Mouse (Mus musculus) brown adipose tissue, adult 24 weeks (tissue): ENCODE measurements around the gene Wwox. TPM values are rescaled to one million over a fixed set of nuclear protein-coding genes. Genes with fewer than 3 reads are reported as not detected.

ENCODE experiments used
- H3K27ac ChIP-seq: fragments of 200-500 bp; replicated peaks from 2 replicates; pipeline ENCODE4 v1.5.1; 2012; ENCODE audit warnings: low read depth, mild to moderate bottlenecking, low read length
- H3K4me1 ChIP-seq: fragments of 200-500 bp; 2 replicates; pipeline ENCODE4 v1.6.1; 2012; ENCODE audit warnings: low read length, mixed read lengths; ENCODE audit not compliant: control insufficient read depth, insufficient read depth, insufficient read length
- H3K4me3 ChIP-seq: fragments of 200-500 bp; 2 replicates; pipeline ENCODE4 v1.5.1; 2012; ENCODE audit warnings: low read depth, mild to moderate bottlenecking, low read length, moderate library complexity; ENCODE audit not compliant: insufficient read depth
- polyA plus RNA-seq: library from polyadenylated mRNA; stranded (reverse); fragments of >200 nt; gene quantifications from 2 replicates; pipeline ENCODE4 v1.2.4, GENCODE M21; 2012; ENCODE audit not compliant: missing spikeins, insufficient read depth, insufficient read length

Wwox gene
- polyA plus RNA-seq, 1 experiment, result 11.8 TPM

- Histone ChIP-seq H3K4me3 (no peak overlapping the region), H3K27ac (no peak overlapping the region), H3K4me1 (no peaks in the 10 kb centered on the region)
Measured at GRCm38 (mm10) chr8:115058193-115058835, 618.9 kb downstream of the Wwox start.

DNA sequence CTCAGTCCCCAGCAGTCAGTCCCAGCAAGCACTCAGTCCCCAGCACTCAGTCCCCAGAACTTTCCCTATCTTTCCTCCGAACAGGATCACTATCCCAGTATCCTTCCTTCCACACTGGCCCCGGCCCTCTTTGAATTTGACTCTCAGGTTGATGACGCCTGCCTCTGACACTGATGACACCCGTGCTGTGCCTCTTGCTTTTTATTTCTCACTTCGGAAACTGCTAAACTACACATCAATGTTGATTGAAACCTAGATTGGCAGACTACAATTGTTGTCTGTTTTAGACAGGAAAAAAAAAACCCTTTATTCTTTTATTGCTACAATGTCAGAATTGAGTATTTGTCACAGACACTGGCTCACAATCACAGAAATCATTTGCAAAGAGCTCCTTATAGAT lies 624.2 kb downstream of the Wwox start:
- no peaks in the 10 kb centered on the region for H3K4me1 ChIP-seq
- H3K27ac ChIP-seq, result no peak overlapping the region
- H3K4me3 ChIP-seq, result no peak overlapping the region

DNA sequence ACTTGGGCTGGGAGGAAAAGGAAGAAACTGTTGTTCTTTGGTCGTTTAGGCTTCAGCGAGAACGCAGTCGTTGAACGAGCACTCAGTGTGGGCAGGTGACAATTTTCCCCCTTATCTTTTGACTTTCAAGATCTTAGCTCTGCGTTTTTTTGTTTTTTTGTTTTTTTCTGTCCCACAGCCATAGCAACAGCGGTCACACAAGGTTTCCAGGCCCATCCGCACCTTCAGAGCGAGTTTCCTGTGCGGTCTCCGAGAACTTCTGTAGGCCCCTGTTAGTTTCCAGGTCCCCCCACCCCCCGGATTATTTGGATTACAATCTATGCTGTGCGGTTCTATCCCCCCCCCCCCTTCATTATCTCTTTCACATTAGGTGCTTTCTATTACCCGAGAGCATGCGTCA lies 625.2 kb downstream of the Wwox start:
- no peak overlapping the region for H3K4me3 ChIP-seq
- no peak overlapping the region for H3K27ac ChIP-seq
- no peaks in the 10 kb centered on the region for H3K4me1 ChIP-seq

GRCm38 (mm10) chr8:115065386-115065785 lies 625.9 kb downstream of the Wwox start:
- H3K4me3 ChIP-seq, result no peak overlapping the region
- H3K4me1 ChIP-seq, result no peaks in the 10 kb centered on the region
- H3K27ac ChIP-seq, result no peak overlapping the region

DNA sequence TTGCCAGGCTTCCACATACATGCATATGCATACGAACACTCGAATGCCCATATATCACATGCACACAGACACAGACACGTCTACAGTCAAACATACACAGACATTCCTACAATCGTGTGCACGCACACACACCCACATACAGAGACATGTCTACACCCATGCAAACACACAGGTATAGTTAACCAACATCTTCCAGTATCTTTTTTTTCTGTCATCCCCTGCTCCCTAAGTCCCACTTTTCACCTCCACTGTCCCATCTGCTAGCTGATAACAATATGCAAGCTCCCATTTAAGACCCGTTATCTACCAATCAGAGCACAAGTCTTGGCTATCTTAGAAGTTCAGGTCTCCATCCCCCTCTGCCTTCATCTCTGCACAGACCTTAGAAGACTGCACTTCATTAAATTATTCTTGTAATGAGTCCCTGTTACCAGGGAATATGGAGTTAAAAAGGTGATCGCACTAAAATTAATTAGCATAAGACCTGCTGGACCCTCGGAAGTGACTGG lies 627.1 kb downstream of the Wwox start:
- H3K27ac ChIP-seq, result no peak overlapping the region
- no peak overlapping the region for H3K4me3 ChIP-seq
- H3K4me1 ChIP-seq, result no peaks in the 10 kb centered on the region

DNA sequence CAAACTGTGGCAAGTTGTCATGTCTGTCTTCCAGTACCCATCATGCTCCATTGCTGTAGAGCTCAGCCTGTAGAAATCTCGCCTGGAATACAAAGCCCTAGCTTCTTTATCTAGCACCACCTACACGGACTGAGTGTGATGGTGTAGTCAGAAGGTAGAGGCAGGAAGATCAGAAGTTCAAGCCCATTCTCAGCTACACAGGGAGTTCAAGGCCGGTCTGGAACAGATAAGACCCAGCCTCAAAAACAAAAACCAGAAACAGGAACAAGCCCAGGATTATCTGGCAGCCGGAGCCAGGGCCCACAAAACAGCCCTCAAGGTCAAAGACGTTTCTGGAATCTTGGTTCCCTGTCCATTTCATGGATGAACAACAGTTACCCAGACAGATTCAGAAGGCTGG lies 629.3 kb downstream of the Wwox start:
- Histone ChIP-seq H3K4me3 (no peak overlapping the region), H3K4me1 (no peaks in the 10 kb centered on the region), H3K27ac (no peak overlapping the region)

DNA sequence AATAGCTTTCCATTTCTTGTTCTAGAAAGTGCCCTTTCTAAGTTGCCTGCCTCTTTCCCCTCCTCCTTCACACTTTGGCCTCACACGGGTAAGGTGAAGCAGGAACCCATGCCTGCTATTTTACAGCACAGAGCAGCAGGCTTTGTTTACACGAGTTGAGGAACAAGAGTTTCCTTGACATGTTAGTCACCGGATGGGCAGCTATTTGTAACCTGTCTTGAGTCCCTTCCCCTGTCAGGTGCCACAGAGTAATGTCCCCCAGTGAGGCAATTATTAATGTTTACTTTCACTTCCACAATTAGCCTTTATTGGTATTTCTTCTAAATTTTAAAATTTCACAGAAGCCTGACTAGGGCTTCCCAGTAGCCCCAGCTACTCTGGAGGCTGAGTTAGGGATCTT lies 630.8 kb downstream of the Wwox start:
- no peak overlapping the region for H3K4me3 ChIP-seq
- no peak overlapping the region for H3K27ac ChIP-seq
- H3K4me1 ChIP-seq, result no peaks in the 10 kb centered on the region

- Histone ChIP-seq H3K4me3 (no peak overlapping the region), H3K4me1 (no peaks in the 10 kb centered on the region), H3K27ac (no peak overlapping the region)
Measured at GRCm38 (mm10) chr8:115071231-115071630, 631.8 kb downstream of the Wwox start.

- no peaks in the 10 kb centered on the region for H3K4me1 ChIP-seq
- no peak overlapping the region for H3K27ac ChIP-seq
- no peak overlapping the region for H3K4me3 ChIP-seq
Measured at GRCm38 (mm10) chr8:115078296-115078695, 638.8 kb downstream of the Wwox start.

- Histone ChIP-seq H3K4me1 (no peaks in the 10 kb centered on the region), H3K4me3 (no peak overlapping the region), H3K27ac (no peak overlapping the region)
Measured at GRCm38 (mm10) chr8:115081302-115082207, 642.1 kb downstream of the Wwox start.

DNA sequence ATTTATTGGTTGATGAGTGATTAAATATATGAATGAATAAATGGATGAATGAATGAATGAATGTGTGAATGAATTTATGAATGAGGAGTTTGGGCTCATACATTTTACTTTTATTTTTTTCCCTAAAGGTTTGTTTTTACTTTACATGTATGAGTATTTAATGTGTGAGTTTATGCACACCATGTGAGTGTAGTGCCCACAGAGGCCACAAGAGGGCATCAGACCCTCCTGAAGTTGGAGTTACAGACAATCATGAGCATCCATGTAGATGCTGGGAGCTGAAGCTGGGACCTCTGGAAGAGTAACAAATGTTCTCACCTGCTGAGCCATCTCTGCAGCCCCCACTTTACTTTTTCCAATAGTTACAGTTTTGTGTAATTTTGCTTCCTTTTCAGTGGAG lies 648.7 kb downstream of the Wwox start:
- Histone ChIP-seq H3K4me1 (no peaks in the 10 kb centered on the region), H3K27ac (no peak overlapping the region), H3K4me3 (no peak overlapping the region)

DNA sequence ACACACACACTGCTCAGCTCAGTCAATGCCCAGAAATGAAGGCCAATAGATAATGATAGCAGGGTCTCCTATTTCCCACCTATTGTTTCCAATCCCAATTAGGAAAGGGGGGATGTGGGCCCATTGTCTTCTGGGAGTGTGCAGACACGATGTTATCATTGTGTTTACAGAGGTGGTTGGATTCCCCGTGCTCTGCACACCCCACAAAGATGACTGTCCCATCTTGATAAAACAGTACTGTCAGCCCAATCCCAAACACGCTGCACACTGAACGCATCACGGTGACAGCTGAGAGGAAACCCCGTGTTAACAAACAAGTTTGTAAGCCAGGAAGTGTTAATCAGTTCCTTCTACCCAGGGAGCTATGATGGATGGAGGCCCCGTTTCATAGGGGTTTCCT lies 650.3 kb downstream of the Wwox start:
- H3K4me1 ChIP-seq, result no peaks in the 10 kb centered on the region
- no peak overlapping the region for H3K27ac ChIP-seq
- H3K4me3 ChIP-seq, result no peak overlapping the region

- Histone ChIP-seq H3K4me1 (no peaks in the 10 kb centered on the region), H3K27ac (no peak overlapping the region), H3K4me3 (no peak overlapping the region)
Measured at GRCm38 (mm10) chr8:115090202-115090601, 650.7 kb downstream of the Wwox start.

GRCm38 (mm10) chr8:115095548-115095947 lies 656.1 kb downstream of the Wwox start:
- Histone ChIP-seq H3K4me1 (no peaks in the 10 kb centered on the region), H3K4me3 (no peak overlapping the region), H3K27ac (no peak overlapping the region)

- no peak overlapping the region for H3K4me3 ChIP-seq
- H3K27ac ChIP-seq, result no peak overlapping the region
- H3K4me1 ChIP-seq, result no peaks in the 10 kb centered on the region
Measured at GRCm38 (mm10) chr8:115097988-115098562, 658.6 kb downstream of the Wwox start.
